Mouse (Mus musculus) bone marrow macrophage, adult 2 months (primary cell): Measurements from ENCODE around the gene Irgm1.

ENCODE experiments used
- CTCF ChIP-seq: IDR thresholded peaks from 2 replicates; pipeline ENCODE4 v1.5.1; 2012; ENCODE audit warnings: low read depth, mild to moderate bottlenecking, low read length, moderate library complexity
- POLR2A ChIP-seq: IDR thresholded peaks from 2 replicates; pipeline ENCODE4 v1.6.1; 2012; ENCODE audit warnings: mild to moderate bottlenecking, low read depth, low read length, borderline replicate concordance

- TF ChIP-seq CTCF = no peak
- TF ChIP-seq POLR2A = no peak
These were observed 19.3 kb downstream of the Irgm1 start for GRCm38 (mm10) chr11:48852190-48852589.
